Mouse (Mus musculus) neutrophil, adult 5-6 weeks (primary cell): ENCODE measurements at regions not wholly inside any gene's neighbourhood (a gene's known extent, or its start where the extent isn't known, plus 50 kb on each side); places are given as distances from the start of the nearest gene placed in this dataset.

Source experiments
- ATAC-seq: fragments of 151-379, 151-347 bp; 2 replicates; pipeline ENCODE4 v1.8.0; 2017; ENCODE audit warnings: mild to moderate bottlenecking, moderate TSS enrichment; ENCODE audit not compliant: insufficient number of reproducible peaks, poor library complexity, low FRiP score, severe bottlenecking; ENCODE audit errors: extremely low read depth

DNA sequence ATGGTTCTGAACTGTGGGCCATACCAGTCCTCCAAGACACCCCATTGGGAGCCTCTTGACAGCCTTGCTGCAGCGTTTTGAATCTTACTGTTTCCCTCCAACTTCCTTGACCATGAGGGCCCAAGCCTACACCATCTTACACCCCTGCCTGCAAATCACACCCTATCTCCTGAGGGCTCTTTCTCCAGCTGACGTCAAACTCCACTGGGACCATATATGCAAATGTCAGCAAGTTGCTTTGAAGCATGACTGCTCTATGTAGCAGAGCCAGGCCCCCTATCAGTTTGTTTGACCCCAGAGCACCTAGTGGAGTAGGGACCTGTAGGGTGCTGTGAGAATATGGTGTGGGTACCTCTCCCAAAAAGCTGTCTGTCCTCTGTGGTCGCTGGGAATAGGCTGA lies 172.8 kb downstream of the Ttc8 start:
- no peak for ATAC-seq

DNA sequence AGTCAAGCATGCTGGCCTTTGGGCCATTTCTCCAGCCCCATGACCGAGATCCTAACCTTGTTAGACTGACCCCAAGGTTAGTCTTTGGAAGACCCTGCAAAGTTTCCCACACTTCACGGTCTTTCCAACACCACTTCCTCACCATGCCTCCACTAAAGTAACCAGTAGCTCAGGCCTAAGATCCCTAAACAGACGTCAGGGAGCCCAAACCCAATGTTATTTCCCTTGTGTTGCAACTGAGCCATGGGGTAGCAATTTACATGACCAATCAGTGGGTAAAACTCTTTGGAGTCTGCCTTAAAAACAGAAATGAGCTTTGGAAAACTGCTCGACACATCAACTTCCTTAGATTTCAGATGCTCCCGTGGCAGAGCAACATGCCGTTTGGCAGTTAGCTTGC lies 173.6 kb downstream of the Ttc8 start:
- no peak for ATAC-seq

DNA sequence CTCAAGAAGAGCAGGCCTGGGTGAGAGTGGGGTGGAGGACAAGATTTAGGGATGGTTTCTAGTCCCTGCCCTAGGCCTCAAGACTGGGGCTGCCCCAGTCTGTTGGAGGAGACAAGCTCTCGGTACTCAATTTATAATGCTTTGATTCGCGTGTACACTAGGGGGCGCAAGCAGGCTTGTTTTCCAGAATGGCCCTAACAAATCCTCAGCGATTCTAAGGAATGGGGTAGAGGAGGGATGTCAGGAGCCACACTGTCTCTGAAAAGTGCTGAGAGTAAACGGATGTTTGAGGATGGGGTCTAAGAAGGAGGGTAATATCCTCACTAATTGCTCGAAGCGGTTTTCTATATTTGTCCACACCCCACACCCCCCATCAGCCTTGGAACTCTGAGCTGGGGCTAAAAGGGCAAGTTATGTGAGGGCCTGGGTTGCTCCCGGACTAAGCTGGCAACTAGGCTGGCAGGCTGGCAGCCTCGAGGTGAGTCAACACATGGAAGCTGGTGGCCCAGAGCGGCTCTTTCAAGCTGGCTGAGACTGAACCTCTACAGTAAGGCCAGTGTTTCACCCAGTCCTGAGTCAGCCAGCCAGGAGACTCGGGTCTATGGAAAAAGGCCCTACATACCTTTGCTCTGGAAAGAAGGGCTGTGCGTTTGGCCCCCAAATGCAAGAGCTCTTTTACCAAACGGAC lies 176.7 kb downstream of the Ttc8 start:
- no peak for ATAC-seq

DNA sequence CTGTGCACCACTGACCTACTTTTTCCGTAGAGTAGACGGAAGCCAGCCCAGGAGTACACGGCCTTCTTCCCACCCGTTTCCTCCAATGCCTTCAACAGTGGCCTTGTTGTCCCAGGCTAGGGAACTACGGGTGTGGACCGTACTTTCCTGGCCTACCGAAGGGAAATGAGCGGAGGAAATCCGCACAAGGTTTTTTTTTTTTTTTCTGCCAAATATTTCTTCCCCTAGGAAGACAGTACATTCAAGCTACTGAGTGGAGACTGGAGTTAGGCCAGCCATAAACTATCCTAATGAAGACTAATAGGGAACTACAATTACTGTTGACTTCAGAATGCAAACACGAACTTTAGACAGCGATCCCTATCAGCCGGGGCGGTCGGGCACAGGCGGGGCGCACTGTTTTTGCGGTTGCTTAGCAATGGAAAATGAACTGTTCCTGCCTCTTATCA lies 177.3 kb downstream of the Ttc8 start:
- ATAC-seq: no peak

DNA sequence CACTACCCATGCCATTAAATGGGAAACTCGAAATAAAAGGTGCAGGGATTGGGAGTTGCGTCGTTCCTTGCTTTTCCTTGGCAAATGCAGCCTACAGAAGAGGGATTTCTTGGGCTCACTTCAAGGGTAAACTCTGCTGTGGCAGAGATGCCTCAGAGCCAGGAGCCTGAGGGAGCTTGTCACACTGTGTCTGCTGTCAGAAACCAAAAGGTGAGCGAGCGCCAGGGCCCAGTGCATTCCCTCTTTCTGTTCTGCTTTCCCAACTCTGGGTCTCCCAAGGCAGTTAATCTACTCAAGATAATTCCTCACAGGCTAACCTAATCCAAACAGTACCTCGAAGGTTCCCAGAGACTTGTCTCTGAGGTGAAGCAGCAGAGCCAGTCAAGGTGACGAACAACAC lies 179.5 kb downstream of the Ttc8 start:
- ATAC-seq: no peak

DNA sequence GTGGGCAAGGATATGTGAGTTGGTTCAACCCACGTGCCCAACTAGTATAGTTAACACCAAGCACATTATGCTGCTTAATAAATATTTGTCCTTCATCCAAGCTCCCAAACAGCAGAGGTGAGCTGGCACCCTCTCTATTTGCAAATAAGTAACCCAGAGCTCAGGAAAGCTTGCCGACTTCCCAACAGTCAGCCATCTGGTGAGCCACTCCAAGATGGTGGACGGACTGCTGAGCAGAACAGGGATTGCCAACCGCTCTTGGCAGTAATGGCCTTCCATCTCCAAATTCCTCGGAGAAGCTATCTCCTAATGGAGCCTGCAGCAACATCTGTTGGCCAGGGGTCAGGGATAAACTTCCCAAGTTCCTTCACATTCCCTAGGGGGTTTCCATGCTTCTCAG lies 188.2 kb downstream of the Ttc8 start:
- no peak for ATAC-seq

DNA sequence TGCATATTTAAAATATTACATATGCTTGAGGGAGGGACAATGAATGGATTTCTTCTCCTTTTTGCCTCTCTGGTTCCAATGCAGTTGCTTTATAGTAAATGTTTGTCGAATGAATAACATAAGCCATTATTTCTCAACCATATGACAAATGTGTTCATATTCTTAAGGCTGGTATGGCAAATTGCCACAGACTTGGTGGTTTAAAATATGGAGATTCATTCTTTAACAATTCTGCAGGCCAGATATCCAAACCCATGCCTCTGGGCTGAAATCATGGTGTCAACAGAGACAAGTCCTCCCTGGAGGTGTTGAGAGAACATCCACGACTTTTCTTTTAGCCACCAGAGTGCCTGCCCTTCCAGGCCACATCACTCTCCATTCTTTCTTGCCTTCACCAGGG lies 193.4 kb downstream of the Ttc8 start:
- ATAC-seq: no peak

DNA sequence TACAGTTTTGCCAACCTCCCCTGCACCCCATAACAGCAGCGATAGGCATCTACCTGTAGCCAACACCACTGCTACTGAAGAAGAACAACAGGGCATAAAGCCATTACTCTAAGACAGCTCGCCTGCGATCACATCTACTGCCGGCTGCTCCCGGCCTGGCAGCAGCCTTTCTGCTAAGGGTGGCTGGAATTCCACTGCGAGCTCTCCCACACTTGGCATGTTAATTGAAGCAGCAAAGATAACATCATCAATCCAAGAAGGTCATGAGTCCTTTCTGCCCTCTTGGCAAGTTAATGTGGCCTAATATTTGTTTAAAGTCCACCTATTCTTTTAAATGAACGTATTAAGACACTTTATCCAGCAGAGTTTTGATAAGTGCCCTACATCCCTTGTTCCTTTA lies 196.1 kb downstream of the Ttc8 start:
- ATAC-seq: no peak

DNA sequence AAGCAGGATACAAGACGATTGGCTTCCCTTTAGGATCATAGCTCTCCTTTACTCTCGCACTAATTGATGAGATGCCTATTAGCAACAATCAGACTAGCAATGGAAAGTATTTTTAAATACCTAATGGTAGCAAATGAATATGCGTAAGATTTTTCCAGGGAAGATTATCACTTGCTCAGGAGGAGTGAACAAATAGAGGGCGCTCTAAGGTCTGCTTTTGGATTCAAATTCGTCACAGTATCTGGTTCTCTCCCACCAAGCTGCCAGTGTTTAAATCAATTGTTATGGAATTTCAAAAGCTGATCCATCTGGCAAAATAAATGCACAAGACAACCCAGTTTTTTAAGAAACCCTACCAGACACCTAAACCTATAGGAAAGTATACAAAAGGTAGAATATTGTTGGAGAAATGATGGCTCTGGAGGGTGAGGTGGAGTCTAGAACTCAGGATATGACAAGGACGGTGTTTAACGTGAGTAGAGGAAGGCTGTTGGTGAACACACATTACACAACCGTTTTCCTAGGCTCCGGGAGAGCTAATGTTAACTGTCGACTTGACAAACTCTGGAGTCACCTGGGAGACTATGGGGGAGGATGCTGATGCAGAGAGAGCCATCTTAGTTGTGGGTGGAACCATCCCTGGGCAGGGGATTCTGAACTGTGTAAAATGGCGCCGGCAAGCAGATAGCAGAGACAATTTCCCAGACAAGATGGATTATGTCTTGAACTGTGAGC lies 198.2 kb downstream of the Ttc8 start:
- no peak for ATAC-seq

DNA sequence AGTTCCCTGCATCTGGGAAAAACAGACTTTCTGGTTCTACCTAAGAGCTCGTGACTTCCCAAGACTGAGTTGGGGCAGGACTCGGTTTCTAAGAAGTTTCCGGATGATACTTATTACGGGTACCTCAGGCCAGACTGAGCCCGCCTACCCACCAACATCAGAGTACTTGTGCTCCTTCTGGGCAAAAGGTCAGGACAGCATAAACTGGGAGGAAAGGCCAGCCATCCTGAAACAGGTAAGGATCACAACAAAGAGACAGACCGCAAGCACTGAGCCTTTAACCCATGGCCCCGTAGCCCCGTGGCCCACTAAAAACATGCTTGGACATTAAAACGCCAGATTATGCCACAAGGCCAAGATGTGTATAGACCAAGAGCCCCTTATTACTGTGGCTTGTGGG lies 199.6 kb downstream of the Ttc8 start:
- no peak for ATAC-seq

DNA sequence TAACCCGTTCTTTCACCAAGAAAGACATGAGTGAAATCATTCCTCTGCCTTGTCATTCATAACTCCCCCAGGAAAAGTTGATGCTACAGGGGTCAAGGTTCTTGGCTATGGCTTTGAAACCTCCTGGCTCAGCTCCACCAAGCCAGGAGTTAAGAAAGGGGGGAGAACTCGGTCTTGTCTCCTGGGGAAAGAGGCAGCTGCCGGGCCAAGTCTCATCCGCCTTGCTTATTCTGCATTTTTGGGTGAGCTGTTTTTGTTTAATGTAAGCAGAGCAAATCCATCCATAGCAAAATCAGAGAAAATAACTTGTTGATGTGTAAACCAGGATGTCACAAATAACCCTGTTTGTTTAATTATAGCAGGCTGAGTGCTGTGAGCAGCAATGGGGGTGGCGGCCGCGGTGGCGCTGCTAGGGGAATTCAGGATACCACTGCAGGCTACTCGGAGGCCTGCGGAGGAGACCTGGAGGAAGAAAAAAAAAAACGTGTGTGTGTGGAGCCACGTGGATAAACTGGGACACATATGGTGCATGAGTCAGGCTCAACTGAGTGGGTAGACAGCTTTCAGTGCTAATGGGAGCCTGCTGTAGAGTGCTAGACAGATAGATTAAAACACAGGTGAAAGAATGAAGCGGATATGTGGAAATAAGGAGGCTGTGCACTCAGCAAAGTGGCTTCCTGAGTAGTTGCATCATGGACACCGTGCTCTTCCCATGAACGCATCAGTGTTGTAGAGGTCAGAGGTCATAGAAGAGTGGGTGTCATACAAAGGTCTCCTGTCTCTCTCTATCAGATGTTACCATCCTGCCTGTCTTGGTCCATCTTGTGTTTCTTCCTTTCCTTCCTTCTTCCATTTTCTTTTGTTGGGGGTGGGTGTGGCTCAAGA lies 203.5 kb downstream of the Ttc8 start:
- ATAC-seq: no peak

DNA sequence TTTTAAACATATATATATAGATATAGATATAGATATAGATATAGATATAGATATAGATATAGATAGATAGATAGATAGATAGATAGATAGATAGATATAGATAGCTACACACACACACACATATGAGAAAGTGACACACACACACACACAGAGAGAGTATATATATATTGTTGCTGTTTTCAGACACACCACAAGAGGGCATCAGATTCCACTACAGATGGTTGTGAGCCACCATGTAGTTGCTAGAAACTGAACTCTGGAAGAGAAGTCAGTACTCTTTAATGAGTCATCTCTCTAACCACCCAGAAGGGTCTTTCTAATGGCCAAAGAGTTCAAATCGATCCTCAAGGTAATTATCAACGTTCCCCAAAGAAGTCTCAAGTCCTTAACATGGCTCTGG lies 205.8 kb downstream of the Ttc8 start:
- no peak for ATAC-seq
